Mouse (Mus musculus): ENCODE measurements around the gene Nemp2.

DNA sequence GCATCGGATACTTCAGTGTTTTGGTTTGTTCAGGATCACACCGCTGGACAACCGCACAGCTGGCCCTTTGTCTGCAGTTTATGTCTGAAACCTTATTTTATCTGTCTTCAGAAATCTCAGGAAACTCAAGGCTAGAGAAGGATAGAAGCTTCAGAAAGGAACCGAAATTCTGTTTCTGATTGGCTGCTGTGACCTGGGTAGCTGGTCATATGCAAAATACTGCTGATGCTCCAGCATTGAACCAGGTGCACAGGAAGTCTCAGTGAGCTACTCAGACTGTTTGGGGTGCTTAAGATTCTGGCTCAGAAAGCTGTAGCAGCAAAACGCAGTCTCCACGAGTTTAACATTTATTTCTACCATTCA is 415 bp downstream of the Nemp2 start:
- TF ChIP-seq ZC3H11A (IDR thresholded peaks at IDR 0.05; ENCODE audit: borderline replicate concordance, low read depth, low read length) (no peak), HCFC1 (IDR thresholded peaks at IDR 0.05; ENCODE audit: borderline replicate concordance, insufficient read depth, low read length) (no peak)

All from ES-E14 (cell line).